Mouse (Mus musculus): Measurements from ENCODE around the gene P2rx2.

Gene P2rx2

GRCm38 (mm10) chr5:110342648-110343284, at the start of gene P2rx2:
Gene P2rx2, minus strand, starts transcription at chr5:110343212.
- ChIA-PET CTCF (interaction anchor here (0.6 to 2.6 kb wide), 7 partner anchors 12 to 446 kb away, joined by 3 to 11 read pairs (median 6); no protein-coding TSS in a partner anchor), POLR2A (interaction anchor here in 3 of 4 experiments (0.7 to 3.3 kb wide), 28 partner anchors 8 to 462 kb away, joined by 3 to 20 read pairs (median 4); partner anchors contain the start of genes Ddx51 (in 2 of the 3), Noc4l (in 2 of the 3), Pole (in 2 of the 3) and Pxmp2 (in 2 of the 3))

GRCm38 (mm10) chr5:110392727-110393126, 49.7 kb upstream of the P2rx2 start:
- CTCF ChIA-PET = interaction anchor here in 1 of 4 experiments (1.3 to 1.7 kb wide), 3 partner anchors 16 to 38 kb away, joined by 4 to 6 read pairs (median 4); no protein-coding TSS in a partner anchor
- POLR2A ChIA-PET = interaction anchor here in 2 of 4 experiments (0.7 to 1.9 kb wide), 6 partner anchors 8 to 56 kb away, joined by 3 to 6 read pairs (median 4); partner anchors contain the start of gene Fbrsl1 (in 1 of the 2)

- CTCF ChIA-PET = interaction anchor here (1.2 to 3.6 kb wide), 5 partner anchors 13 to 40 kb away, joined by 3 to 17 read pairs (median 4); no protein-coding TSS in a partner anchor
Observed at GRCm38 (mm10) chr5:110390631-110391030, 47.6 kb upstream of the P2rx2 start.

GRCm38 (mm10) chr5:110387332-110387731, 44.3 kb upstream of the P2rx2 start:
- CTCF ChIA-PET = interaction anchor here in 3 of 4 experiments (0.6 to 3.6 kb wide), 8 partner anchors 9 to 279 kb away, joined by 3 to 17 read pairs (median 3); no protein-coding TSS in a partner anchor
- POLR2A ChIA-PET = interaction anchor here in 3 of 4 experiments (0.6 to 2.2 kb wide), 16 partner anchors 9 to 468 kb away, joined by 3 to 9 read pairs (median 4); no protein-coding TSS in a partner anchor

More at GRCm38 (mm10) chr5:110390631-110391030, 47.6 kb upstream of the P2rx2 start:
- POLR2A ChIA-PET = interaction anchor here in 3 of 4 experiments (0.6 to 1.9 kb wide), 9 partner anchors 14 to 379 kb away, joined by 3 to 5 read pairs (median 4); no protein-coding TSS in a partner anchor

GRCm38 (mm10) chr5:110386371-110387330, 43.6 kb upstream of the P2rx2 start:
- ChIA-PET CTCF (interaction anchor here in 3 of 4 experiments (0.6 to 3.6 kb wide), 6 partner anchors 9 to 65 kb away, joined by 3 to 17 read pairs (median 3); no protein-coding TSS in a partner anchor), POLR2A (interaction anchor here in 2 of 4 experiments (0.6 to 2.4 kb wide), 13 partner anchors 9 to 51 kb away, joined by 3 to 14 read pairs (median 5); no protein-coding TSS in a partner anchor)

- POLR2A ChIA-PET = interaction anchor here in 2 of 4 experiments (0.8 to 2.9 kb wide), 16 partner anchors 8 to 425 kb away, joined by 3 to 14 read pairs (median 4); partner anchors contain the start of genes Pole (in 1 of the 2), Pxmp2 (in 1 of the 2) and Ulk1 (in 1 of the 2)
- CTCF ChIA-PET = interaction anchor here (0.7 to 1.7 kb wide), 7 partner anchors 8 to 109 kb away, joined by 3 to 4 read pairs (median 3); no protein-coding TSS in a partner anchor
Observed at GRCm38 (mm10) chr5:110385263-110385662, 42.3 kb upstream of the P2rx2 start.

- CTCF ChIA-PET = interaction anchor here in 3 of 4 experiments (0.6 to 1.7 kb wide), 8 partner anchors 7 to 582 kb away, joined by 3 to 4 read pairs (median 3); partner anchors contain the start of genes Pole (in 1 of the 3) and Pxmp2 (in 1 of the 3)
- POLR2A ChIA-PET = interaction anchor here in 2 of 4 experiments (0.8 to 2.9 kb wide), 19 partner anchors 12 to 426 kb away, joined by 3 to 14 read pairs (median 4); partner anchors contain the start of genes Fbrsl1 (in 1 of the 2), Pole (in 1 of the 2), Pxmp2 (in 1 of the 2) and Ulk1 (in 1 of the 2)
Observed at GRCm38 (mm10) chr5:110384491-110384890, 41.5 kb upstream of the P2rx2 start.

GRCm38 (mm10) chr5:110379823-110380222, 36.8 kb upstream of the P2rx2 start:
- POLR2A ChIA-PET = interaction anchor here in 2 of 4 experiments (0.8 to 2.7 kb wide), 8 partner anchors 16 to 56 kb away, joined by 3 to 7 read pairs (median 5); no protein-coding TSS in a partner anchor
- CTCF ChIA-PET = interaction anchor here in 2 of 4 experiments (0.6 to 2.0 kb wide), 13 partner anchors 9 to 828 kb away, joined by 3 to 10 read pairs (median 5); partner anchors contain the start of gene P2rx2 (in 1 of the 2)

- POLR2A ChIA-PET = interaction anchor here in 2 of 4 experiments (0.5 to 1.8 kb wide), 6 partner anchors 15 to 90 kb away, joined by 3 to 5 read pairs (median 4); no protein-coding TSS in a partner anchor
- CTCF ChIA-PET = interaction anchor here in 2 of 4 experiments (1.0 to 2.0 kb wide), 8 partner anchors 10 to 102 kb away, joined by 3 to 10 read pairs (median 6); no protein-coding TSS in a partner anchor
Observed at GRCm38 (mm10) chr5:110379086-110379485, 36.1 kb upstream of the P2rx2 start.

GRCm38 (mm10) chr5:110378181-110378583, 35.2 kb upstream of the P2rx2 start:
- ChIA-PET CTCF (interaction anchor here in 3 of 4 experiments (1.6 to 2.3 kb wide), 4 partner anchors 51 to 95 kb away, joined by 4 to 23 read pairs (median 14); no protein-coding TSS in a partner anchor), POLR2A (interaction anchor here in 2 of 4 experiments (0.6 to 2.7 kb wide), 6 partner anchors 16 to 620 kb away, joined by 3 to 15 read pairs (median 7); partner anchors contain the start of gene Fbrsl1 (in 1 of the 2))

GRCm38 (mm10) chr5:110376802-110377433, 33.9 kb upstream of the P2rx2 start:
- ChIA-PET CTCF (interaction anchor here (0.5 to 2.3 kb wide), 79 partner anchors 8 to 393 kb away, joined by 3 to 51 read pairs (median 4); partner anchors contain the start of genes Ep400 (in 1 of the 4), Fbrsl1 (in 1 of the 4), Pole (in 1 of the 4) and Pxmp2 (in 1 of the 4)), POLR2A (interaction anchor here (0.7 to 2.7 kb wide), 44 partner anchors 9 to 433 kb away, joined by 3 to 15 read pairs (median 3); partner anchors contain the start of genes Ddx51 (in 1 of the 4), Fbrsl1 (in 1 of the 4), Noc4l (in 1 of the 4) and Ulk1 (in 1 of the 4))

- ChIA-PET CTCF (interaction anchor here (0.5 to 2.9 kb wide), 42 partner anchors 8 to 407 kb away, joined by 3 to 27 read pairs (median 4); partner anchors contain the start of genes Ep400 (in 1 of the 4), P2rx2 (in 1 of the 4), Pole (in 1 of the 4) and Pxmp2 (in 1 of the 4)), POLR2A (interaction anchor here (0.6 to 3.4 kb wide), 63 partner anchors 8 to 1300 kb away, joined by 3 to 34 read pairs (median 5); partner anchors contain the start of genes Pole (in 3 of the 4), Ddx51 (in 2 of the 4), Fbrsl1 (in 2 of the 4) and Noc4l (in 2 of the 4))
Observed at GRCm38 (mm10) chr5:110363822-110364545, 21.0 kb upstream of the P2rx2 start.

GRCm38 (mm10) chr5:110363179-110363821, 20.3 kb upstream of the P2rx2 start:
- ChIA-PET CTCF (interaction anchor here (0.7 to 2.9 kb wide), 53 partner anchors 8 to 407 kb away, joined by 3 to 27 read pairs (median 4); partner anchors contain the start of genes Ep400 (in 1 of the 4), Fbrsl1 (in 1 of the 4), P2rx2 (in 1 of the 4) and Pole (in 1 of the 4)), POLR2A (interaction anchor here (0.5 to 3.4 kb wide), 72 partner anchors 8 to 1300 kb away, joined by 3 to 34 read pairs (median 4); partner anchors contain the start of genes P2rx2 (in 3 of the 4), Pole (in 3 of the 4), Ddx51 (in 2 of the 4) and Fbrsl1 (in 2 of the 4))

- POLR2A ChIA-PET = interaction anchor here (0.5 to 3.4 kb wide), 58 partner anchors 8 to 444 kb away, joined by 3 to 34 read pairs (median 5); partner anchors contain the start of genes P2rx2 (in 3 of the 4), Pole (in 3 of the 4), Ddx51 (in 2 of the 4) and Fbrsl1 (in 2 of the 4)
- CTCF ChIA-PET = interaction anchor here (0.5 to 2.9 kb wide), 46 partner anchors 8 to 408 kb away, joined by 3 to 27 read pairs (median 4); partner anchors contain the start of genes Ep400 (in 1 of the 4), Fbrsl1 (in 1 of the 4), Pole (in 1 of the 4) and Pxmp2 (in 1 of the 4)
Observed at GRCm38 (mm10) chr5:110362813-110363178, 19.8 kb upstream of the P2rx2 start.
